Mouse (Mus musculus) midbrain, embryonic 16.5 days (tissue): Measurements from ENCODE around the gene Scd3. TPM values are rescaled to one million over a fixed set of nuclear protein-coding genes. Genes with fewer than 3 reads are reported as not detected.

Source experiments
- ATAC-seq: fragments of 200-750 bp; cut with Nextera tagmentation; 2 replicates; pipeline ENCODE4 v1.8.0; 2017; ENCODE audit warnings: moderate TSS enrichment
- H3K27ac ChIP-seq: fragments of 300-500 bp; sonication (generic); 2 replicates; pipeline ENCODE4 v1.5.1; 2014; ENCODE audit warnings: mild to moderate bottlenecking, low read length, mixed read lengths
- H3K27me3 ChIP-seq: fragments of 300-500 bp; sonication (generic); 2 replicates; pipeline ENCODE4 v1.6.1; 2014; ENCODE audit warnings: low read depth, low read length, mixed read lengths; ENCODE audit not compliant: control insufficient read depth, insufficient read depth
- H3K36me3 ChIP-seq: fragments of 300-500 bp; sonication (generic); 2 replicates; pipeline ENCODE4 v1.6.1; 2014; ENCODE audit warnings: mild to moderate bottlenecking, low read length, moderate library complexity, mixed read lengths; ENCODE audit not compliant: control insufficient read depth, insufficient read depth
- H3K4me1 ChIP-seq: fragments of 300-500 bp; sonication (generic); 2 replicates; pipeline ENCODE4 v1.6.1; 2014; ENCODE audit warnings: mild to moderate bottlenecking, low read length, mixed read lengths; ENCODE audit not compliant: control insufficient read depth, insufficient read depth
- H3K4me2 ChIP-seq: fragments of 300-500 bp; sonication (generic); 2 replicates; pipeline ENCODE4 v1.6.1; 2014; ENCODE audit warnings: mild to moderate bottlenecking, low read length, mixed read lengths
- H3K4me3 ChIP-seq: fragments of 300-500 bp; sonication (generic); 2 replicates; pipeline ENCODE4 v1.5.1; 2014; ENCODE audit warnings: low read depth, mild to moderate bottlenecking, low read length, moderate library complexity, mixed read lengths
- H3K9ac ChIP-seq: fragments of 300-500 bp; sonication (generic); 2 replicates; pipeline ENCODE4 v1.6.1; 2014; ENCODE audit warnings: low read depth, low read length, mixed read lengths
- H3K9me3 ChIP-seq: fragments of 300-500 bp; sonication (generic); replicated peaks from 2 replicates; pipeline ENCODE4 v1.6.1; 2014; ENCODE audit warnings: mild to moderate bottlenecking, low read length, mixed read lengths; ENCODE audit not compliant: control insufficient read depth, poor library complexity, severe bottlenecking
- whole genome bisulfite sequencing: fragments of 180-500 bp; shearing (Covaris S2); extraction: QIAGEN DNeasy Blood & Tissue Kit; methylation state at CpG from one replicate; pipeline ENCODE4 v1.1.7; 2014; 5-methylcytosine and 5-hydroxymethylcytosine counted together
- polyA plus RNA-seq: library from polyadenylated mRNA; unstranded; fragments of >200 nt; fragmentation: Nextera tagmentation; extraction: Ambion mirVana; gene quantifications from 2 replicates; pipeline ENCODE4 v1.2.1, GENCODE M21; 2015

Gene Scd3
- polyA plus RNA-seq, 1 experiment from 2014 or later, result 6.9 TPM

GRCm38 (mm10) chr19:44260487-44260886, 57.4 kb downstream of the Scd3 start:
- Histone ChIP-seq H3K4me3 (no peak overlapping the region), H3K4me1 (no peaks in the 10 kb centered on the region), H3K27ac (no peak overlapping the region), H3K9me3 (no peaks in the 10 kb centered on the region), H3K36me3 (no peaks in the 10 kb centered on the region), H3K9ac (no peak overlapping the region), H3K4me2 (no peak overlapping the region), H3K27me3 (no peaks in the 10 kb centered on the region)
- WGBS, result 82% methylated on average over 5 of the region's 5 CpGs
- ATAC-seq, result no peak

DNA sequence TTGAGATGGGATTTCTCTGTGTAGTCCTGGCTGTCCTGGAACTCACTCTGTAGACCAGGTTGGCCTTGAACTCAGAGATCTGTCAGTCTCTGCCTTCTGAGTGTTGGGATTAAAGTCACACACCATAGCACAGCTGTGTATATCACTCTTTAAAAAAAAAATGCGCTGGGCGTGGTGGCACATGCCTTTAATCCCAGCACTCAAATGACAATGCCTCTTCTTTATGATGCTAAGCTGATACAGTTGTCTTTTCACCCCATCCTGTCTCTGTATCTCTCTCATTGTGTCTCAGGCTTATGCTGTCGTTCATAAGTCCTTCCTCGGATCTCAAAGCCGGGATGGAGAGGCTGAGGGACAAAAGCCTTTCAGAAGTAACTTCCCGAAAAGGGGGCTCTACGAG, 58.7 kb downstream of the Scd3 start:
- ATAC-seq, result no peak
- no peaks in the 10 kb centered on the region for H3K9me3 ChIP-seq
- H3K27ac ChIP-seq, result no peak overlapping the region
- no peak overlapping the region for H3K4me2 ChIP-seq
- H3K27me3 ChIP-seq, result no peaks in the 10 kb centered on the region
- no peak overlapping the region for H3K9ac ChIP-seq
- H3K4me3 ChIP-seq, result no peak overlapping the region
- whole genome bisulfite sequencing, result 57% methylated on average over 7 of the region's 7 CpGs
- H3K4me1 ChIP-seq, result peaks cover 5% of the 10 kb centered on the region
- H3K36me3 ChIP-seq, result no peaks in the 10 kb centered on the region

- Histone ChIP-seq H3K4me1 (peaks cover 13% of the 10 kb centered on the region), H3K9me3 (no peaks in the 10 kb centered on the region), H3K9ac (no peak overlapping the region), H3K27me3 (no peaks in the 10 kb centered on the region), H3K4me2 (no peak overlapping the region), H3K27ac (no peak overlapping the region), H3K4me3 (no peak overlapping the region), H3K36me3 (no peaks in the 10 kb centered on the region)
- 79% methylated on average over 3 of the region's 3 CpGs for WGBS
- no peak for ATAC-seq
These were observed 60.5 kb downstream of the Scd3 start for GRCm38 (mm10) chr19:44263581-44263980.

GRCm38 (mm10) chr19:44264226-44264625, 61.2 kb downstream of the Scd3 start:
- Histone ChIP-seq H3K9me3 (no peaks in the 10 kb centered on the region), H3K27me3 (no peaks in the 10 kb centered on the region), H3K36me3 (no peaks in the 10 kb centered on the region), H3K4me3 (no peak overlapping the region), H3K4me2 (no peak overlapping the region), H3K27ac (no peak overlapping the region), H3K4me1 (peaks cover 13% of the 10 kb centered on the region), H3K9ac (no peak overlapping the region)
- WGBS, result 78% methylated on average over 9 of the region's 9 CpGs
- no peak for ATAC-seq

DNA sequence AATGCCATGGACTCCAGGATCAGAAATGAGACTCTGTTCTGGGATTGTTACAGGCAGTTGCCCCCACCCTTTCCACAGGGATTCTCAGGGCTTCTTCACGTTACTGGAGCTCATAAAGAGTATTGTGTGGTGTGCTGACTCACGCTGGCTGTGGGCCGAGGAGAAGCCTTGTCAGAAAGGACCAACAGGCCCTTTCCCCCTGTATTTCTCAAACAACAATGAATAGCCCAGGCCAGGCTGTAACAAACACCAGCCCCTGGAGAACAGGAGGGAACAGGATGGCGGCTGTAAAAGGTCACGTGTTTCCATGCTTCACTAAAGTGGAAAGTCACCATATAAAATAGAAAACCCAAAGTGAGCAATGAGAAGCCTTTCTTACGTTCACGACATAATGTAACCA, 62.2 kb downstream of the Scd3 start:
- H3K27me3 ChIP-seq, result no peaks in the 10 kb centered on the region
- H3K4me3 ChIP-seq, result no peak overlapping the region
- WGBS, result 44% methylated on average over 7 of the region's 7 CpGs
- ATAC-seq, result no peak
- H3K9ac ChIP-seq, result no peak overlapping the region
- no peak overlapping the region for H3K27ac ChIP-seq
- no peak overlapping the region for H3K4me2 ChIP-seq
- no peaks in the 10 kb centered on the region for H3K9me3 ChIP-seq
- H3K4me1 ChIP-seq, result peaks cover 13% of the 10 kb centered on the region
- H3K36me3 ChIP-seq, result no peaks in the 10 kb centered on the region

GRCm38 (mm10) chr19:44265911-44266337, 62.9 kb downstream of the Scd3 start:
- Histone ChIP-seq H3K27me3 (no peaks in the 10 kb centered on the region), H3K4me2 (no peak overlapping the region), H3K4me3 (no peak overlapping the region), H3K9ac (no peak overlapping the region), H3K9me3 (no peaks in the 10 kb centered on the region), H3K36me3 (no peaks in the 10 kb centered on the region), H3K4me1 (peaks cover 13% of the 10 kb centered on the region), H3K27ac (no peak overlapping the region)
- no peak for ATAC-seq
- 17% methylated on average over 5 of the region's 5 CpGs for WGBS

DNA sequence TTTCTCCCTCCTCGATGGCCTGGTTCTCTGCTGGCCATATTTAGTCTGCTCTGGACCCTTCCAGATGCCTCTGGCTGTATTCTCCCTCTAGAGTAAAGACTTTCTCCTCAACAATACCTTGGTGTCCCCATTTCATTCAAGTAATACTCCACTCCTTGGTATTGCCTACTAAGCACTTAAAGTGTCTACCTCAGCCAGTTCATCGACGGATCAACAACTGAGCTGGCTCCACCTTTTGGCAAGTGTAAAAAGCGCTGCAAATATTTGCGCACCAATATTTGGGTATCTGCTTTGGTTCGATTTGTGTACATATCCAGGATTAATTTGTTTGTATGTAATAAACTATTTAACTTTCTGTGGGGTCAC, 63.4 kb downstream of the Scd3 start:
- peak overlapping the region; percentile 89; the same call in 1 of the 2 replicates for H3K9ac ChIP-seq
- no peaks in the 10 kb centered on the region for H3K9me3 ChIP-seq
- H3K4me1 ChIP-seq, result peaks cover 13% of the 10 kb centered on the region
- WGBS, result 4% methylated on average over 6 of the region's 6 CpGs
- ATAC-seq, result peak; percentile 27
- peak overlapping the region; percentile 67 for H3K4me3 ChIP-seq
- H3K27ac ChIP-seq, result peak overlapping the region; percentile 95
- H3K36me3 ChIP-seq, result no peaks in the 10 kb centered on the region
- H3K4me2 ChIP-seq, result peak overlapping the region; percentile 86
- no peaks in the 10 kb centered on the region for H3K27me3 ChIP-seq

DNA sequence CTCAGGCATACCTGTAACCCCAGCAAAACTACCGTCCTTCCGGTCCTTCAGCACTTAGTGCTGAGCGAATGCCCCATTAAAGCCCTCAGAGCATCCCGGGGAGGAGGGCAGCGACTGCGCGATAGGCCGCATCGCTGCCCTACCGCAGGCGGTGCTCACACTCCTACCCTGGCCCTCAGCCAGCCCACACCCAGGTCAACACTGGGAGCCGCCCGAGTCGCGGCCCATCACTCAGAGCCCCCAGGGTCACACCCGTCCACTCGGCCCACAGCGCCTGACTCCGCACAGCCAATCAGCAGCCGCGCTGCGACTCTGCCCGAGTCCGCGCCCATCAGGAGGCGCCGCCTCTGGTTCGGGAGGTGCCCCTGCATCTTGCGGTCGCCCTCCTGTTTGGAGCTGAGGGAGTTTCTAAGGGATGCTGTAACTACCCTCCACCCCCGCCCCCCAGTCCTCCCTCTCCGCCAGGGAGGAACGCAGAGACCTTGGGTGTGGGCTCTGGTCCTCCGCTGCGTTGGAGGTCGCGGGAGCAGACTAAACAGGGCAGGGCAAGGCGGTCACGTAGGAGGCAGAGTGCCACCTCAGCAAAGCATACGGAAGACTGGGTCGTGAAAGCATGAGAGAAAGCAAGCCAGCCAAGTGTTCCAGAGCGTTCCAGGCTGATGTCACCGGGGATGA, 63.9 kb downstream of the Scd3 start:
- peak overlapping the region; percentile 86 for H3K4me2 ChIP-seq
- H3K9ac ChIP-seq, result peak overlapping the region; percentile 89
- no peaks in the 10 kb centered on the region for H3K36me3 ChIP-seq
- no peaks in the 10 kb centered on the region for H3K27me3 ChIP-seq
- H3K27ac ChIP-seq, result peak overlapping the region; percentile 95
- under 1% methylated on average over 43 of the region's 43 CpGs for WGBS
- no peaks in the 10 kb centered on the region for H3K9me3 ChIP-seq
- peaks cover 13% of the 10 kb centered on the region for H3K4me1 ChIP-seq
- peak overlapping the region; percentile 67 for H3K4me3 ChIP-seq
- peak; percentile 95 for ATAC-seq

- H3K27ac ChIP-seq, result peak overlapping the region; percentile 95
- peaks cover 13% of the 10 kb centered on the region for H3K4me1 ChIP-seq
- peak; percentile 27; the same call in 1 of the 2 replicates for ATAC-seq
- peak overlapping the region; percentile 67 for H3K4me3 ChIP-seq
- H3K4me2 ChIP-seq, result peak overlapping the region; percentile 86
- H3K36me3 ChIP-seq, result no peaks in the 10 kb centered on the region
- H3K9ac ChIP-seq, result peak overlapping the region; percentile 89
- 11% methylated on average over 18 of the region's 18 CpGs for WGBS
- no peaks in the 10 kb centered on the region for H3K27me3 ChIP-seq
- H3K9me3 ChIP-seq, result no peaks in the 10 kb centered on the region
These were observed 64.5 kb downstream of the Scd3 start for GRCm38 (mm10) chr19:44267499-44268002.
